Mouse (Mus musculus) heart, postnatal 0 days (tissue): ENCODE results near the gene Avpi1. TPM values are rescaled to one million over a fixed set of nuclear protein-coding genes. Genes with fewer than 3 reads are reported as not detected.

Source experiments
- ATAC-seq: fragments of 200-750 bp; cut with Nextera tagmentation; 2 replicates; pipeline ENCODE4 v1.8.0; 2017; ENCODE audit warnings: low read depth, moderate number of reproducible peaks, moderate library complexity; ENCODE audit not compliant: insufficient read depth
- DNase-seq: peaks from one replicate; pipeline ENCODE4 v3.0.0-alpha.2; 2016; ENCODE audit warnings: low spot score
- H3K27ac ChIP-seq: fragments of 300-500 bp; sonication (generic); 2 replicates; pipeline ENCODE4 v1.5.1; 2014; ENCODE audit warnings: low read depth, mild to moderate bottlenecking
- H3K27me3 ChIP-seq: fragments of 300-500 bp; sonication (generic); 2 replicates; pipeline ENCODE4 v1.6.1; 2014; ENCODE audit warnings: low read length, mixed read lengths; ENCODE audit not compliant: control insufficient read depth, insufficient read depth
- H3K36me3 ChIP-seq: fragments of 300-500 bp; sonication (generic); replicated peaks from 2 replicates; pipeline ENCODE4 v1.6.1; 2014; ENCODE audit warnings: low read length, mixed read lengths; ENCODE audit not compliant: control insufficient read depth, insufficient read depth
- H3K4me1 ChIP-seq: fragments of 300-500 bp; sonication (generic); 2 replicates; pipeline ENCODE4 v1.6.1; 2014; ENCODE audit warnings: antibody characterized with exemption; ENCODE audit not compliant: control insufficient read depth, insufficient read depth
- H3K4me2 ChIP-seq: fragments of 300-500 bp; sonication (generic); 2 replicates; pipeline ENCODE4 v1.6.1; 2014; ENCODE audit warnings: low read depth, mild to moderate bottlenecking, low read length, moderate library complexity
- H3K4me3 ChIP-seq: fragments of 300-500 bp; sonication (generic); 2 replicates; pipeline ENCODE4 v1.5.1; 2014; ENCODE audit warnings: low read depth, low read length
- H3K9ac ChIP-seq: fragments of 300-500 bp; sonication (generic); replicated peaks from 2 replicates; pipeline ENCODE4 v1.6.1; 2014; ENCODE audit warnings: low read depth, low read length, mixed read lengths
- H3K9me3 ChIP-seq: fragments of 300-500 bp; sonication (generic); replicated peaks from 2 replicates; pipeline ENCODE4 v1.6.1; 2016; ENCODE audit warnings: low read length; ENCODE audit not compliant: control insufficient read depth
- CTCF ChIP-seq: IDR thresholded peaks from 2 replicates; pipeline ENCODE4 v1.5.1; 2016; ENCODE audit warnings: antibody characterized with exemption, control low read depth, low read depth
- EP300 ChIP-seq: IDR thresholded peaks from 2 replicates; pipeline ENCODE4 v1.6.1; 2016; ENCODE audit warnings: antibody characterized with exemption, low read depth
- WGBS: fragments of 180-500 bp; shearing (Covaris S2); extraction: QIAGEN DNeasy Blood & Tissue Kit; methylation state at CpG from one replicate; pipeline ENCODE4 v1.1.7; 2014; 5-methylcytosine and 5-hydroxymethylcytosine counted together
- polyA plus RNA-seq: library from polyadenylated mRNA; unstranded; fragments of >200 nt; fragmentation: Nextera tagmentation; extraction: Ambion mirVana; gene quantifications from 2 replicates; pipeline ENCODE4 v1.2.1, GENCODE M21; 2015
- total RNA-seq: library from RNA; depleted of rRNA; stranded (reverse); fragments of >200 nt; gene quantifications from 2 replicates; pipeline ENCODE4 v1.2.3, GENCODE M21; 2014; ENCODE audit warnings: low replicate concordance; rRNA removed

The Avpi1 gene
- total RNA-seq (39.9 and 52.6 TPM in 2 replicates), polyA plus RNA-seq (43.0 and 46.0 TPM in 2 replicates)

- Histone ChIP-seq H3K4me2 (peak within 1 kb of the TSS; percentile 90), H3K36me3 (peaks cover 9% of the 10 kb centered on the region; the same call in 1 of the 2 replicates), H3K9me3 (no peaks in the 10 kb centered on the region), H3K27me3 (no peaks in the 10 kb centered on the region), H3K4me3 (peak within 1 kb of the TSS; percentile 62), H3K9ac (peak within 1 kb of the TSS; percentile 68), H3K27ac (peak within 1 kb of the TSS; percentile 87), H3K4me1 (peaks cover 9% of the 10 kb centered on the region; the same call in 1 of the 2 replicates)
- under 1% methylated on average over 54 of the region's 54 CpGs for whole genome bisulfite sequencing
- ATAC-seq (peak; percentile 98), DNase-seq (peak; percentile 99)
- TF ChIP-seq CTCF (no peak), EP300 (peak; percentile 58; the same call in 1 of the 2 replicates)
Measured at GRCm38 (mm10) chr19:42128787-42129508, at the start of gene Avpi1. Gene Avpi1, minus strand, starts transcription at chr19:42129059.

- ATAC-seq, result no peak
- Histone ChIP-seq H3K36me3 (peaks cover 35% of the 10 kb centered on the region), H3K4me3 (no peak overlapping the region), H3K4me2 (no peak overlapping the region), H3K27me3 (no peaks in the 10 kb centered on the region), H3K9me3 (no peaks in the 10 kb centered on the region), H3K4me1 (no peaks in the 10 kb centered on the region), H3K27ac (no peak overlapping the region), H3K9ac (no peak overlapping the region)
- TF ChIP-seq CTCF, result no peak
- no peak for TF ChIP-seq EP300
- WGBS, result 71% methylated on average over 2 of the region's 2 CpGs
- no peak for DNase-seq
Measured at GRCm38 (mm10) chr19:42177461-42177860, 48.6 kb upstream of the Avpi1 start.

GRCm38 (mm10) chr19:42176841-42177240 is 48.0 kb upstream of the Avpi1 start:
- ATAC-seq (no peak), DNase-seq (no peak)
- no peak overlapping the region for H3K4me2 ChIP-seq
- TF ChIP-seq CTCF (no peak), EP300 (no peak)
- peaks cover 35% of the 10 kb centered on the region for H3K36me3 ChIP-seq
- no peak overlapping the region for H3K27ac ChIP-seq
- H3K4me3 ChIP-seq, result no peak overlapping the region
- H3K4me1 ChIP-seq, result 0 out of 2 replicates have a peak, but pooled peaks cover under 1% of the 10 kb centered on the region
- H3K27me3 ChIP-seq, result no peaks in the 10 kb centered on the region
- H3K9me3 ChIP-seq, result no peaks in the 10 kb centered on the region
- no peak overlapping the region for H3K9ac ChIP-seq
- WGBS, result 77% methylated on average over 7 of the region's 7 CpGs

GRCm38 (mm10) chr19:42170025-42170969 is 41.4 kb upstream of the Avpi1 start:
- no peak for TF ChIP-seq CTCF
- no peak for TF ChIP-seq EP300
- 2% methylated on average over 56 of the region's 56 CpGs for WGBS
- peaks cover 11% of the 10 kb centered on the region for H3K4me1 ChIP-seq
- H3K9me3 ChIP-seq, result no peaks in the 10 kb centered on the region
- peak overlapping the region; percentile 67 for H3K27ac ChIP-seq
- peaks cover 16% of the 10 kb centered on the region; the same call in 1 of the 2 replicates for H3K27me3 ChIP-seq
- peak overlapping the region; percentile 87 for H3K4me3 ChIP-seq
- DNase-seq (peak; percentile 90), ATAC-seq (peak; percentile 96)
- peak overlapping the region; percentile 82 for H3K9ac ChIP-seq
- peak overlapping the region; percentile 83 for H3K4me2 ChIP-seq
- H3K36me3 ChIP-seq, result no peaks in the 10 kb centered on the region

- TF ChIP-seq CTCF, result no peak
- no peak for TF ChIP-seq EP300
Measured at GRCm38 (mm10) chr19:42169322-42169975, 40.6 kb upstream of the Avpi1 start.

More at GRCm38 (mm10) chr19:42169322-42169975, 40.6 kb upstream of the Avpi1 start:
- H3K9me3 ChIP-seq, result no peaks in the 10 kb centered on the region
- H3K4me1 ChIP-seq, result peaks cover 11% of the 10 kb centered on the region
- H3K36me3 ChIP-seq, result no peaks in the 10 kb centered on the region
- no peak overlapping the region for H3K9ac ChIP-seq
- DNase-seq (no peak), ATAC-seq (no peak)
- H3K4me2 ChIP-seq, result peak overlapping the region; percentile 83; the same call in 1 of the 2 replicates
- H3K27ac ChIP-seq, result no peak overlapping the region
- H3K27me3 ChIP-seq, result peaks cover 16% of the 10 kb centered on the region; the same call in 1 of the 2 replicates
- 45% methylated on average over 10 of the region's 10 CpGs for WGBS
- no peak overlapping the region for H3K4me3 ChIP-seq
